ENCODE assay signal across 26 mouse cellular contexts in genomic region chr3:87783282-87784023, GRCm38 (mm10). TPM values are rescaled to one million over a fixed set of nuclear protein-coding genes. Genes with fewer than 3 reads are reported as not detected.
A peak's percentile ranks its signal among the peaks of the same experiment; 100 is the strongest.
DNase-seq lines count a peak whose midpoint lies in the region; ATAC-seq and TF ChIP-seq lines count a peak whose summit lies in the region.
"Had no signal": no experiment of that assay in that cellular context is flagged by ENCODE, and none has a peak within 500 bp of the region (broad histone marks: within the 10 kb centered on the region; RNA-seq: fewer than 3 reads in every experiment).

No protein-coding gene starts in this region.

- 0 out of 2 replicates have a peak, but pooled peaks have one; percentile 24 for ATAC-seq in cerebellum, adult (ENCODE audit: insufficient number of reproducible peaks, low FRiP score, low TSS enrichment)
- peak; percentile 65 for ATAC-seq in kidney, embryonic 16.5 days (ENCODE audit: low FRiP score, low TSS enrichment)
- ATAC-seq in midbrain, embryonic 16.5 days: no peak
- ATAC-seq in stomach, embryonic 16.5 days (ENCODE audit: insufficient read depth, low FRiP score): no peak
- ATAC-seq in forebrain, embryonic 16.5 days: no peak
- ATAC-seq: activated CD4-positive, CD25-positive, alpha-beta regulatory T cell, adult 4 months; forebrain, postnatal 0 days; inflammation-experienced regulatory T-cells, adult 6 months; liver, postnatal 0 days had no signal

- no peak for DNase-seq in cerebellum, adult 2 months
- no peak for DNase-seq in kidney, postnatal 14 days
- no peak for DNase-seq in midbrain, embryonic 10.5 days (ENCODE audit: low spot score)
- DNase-seq: adrenal gland, adult 8-10 months; cerebellum, adult 18-20 months; cerebellum, postnatal 25 days; forebrain, postnatal 0 days; gastrocnemius, postnatal 14 days; heart, adult 18-20 months; kidney, adult 9 months; liver, postnatal 0 days; thymus, postnatal 14 days had no signal

- no peak overlapping the region for H3K4me3 ChIP-seq in cerebellum, adult 2 months (replicated peaks; ENCODE audit: insufficient read depth, low read depth, low read length)
- no peak overlapping the region for H3K4me3 ChIP-seq in kidney, embryonic 16.5 days (ENCODE audit: low read length)
- no peak overlapping the region for H3K4me3 ChIP-seq in midbrain, embryonic 10.5 days
- no peak overlapping the region for H3K4me3 ChIP-seq in midbrain, embryonic 16.5 days (ENCODE audit: low read depth, low read length)
- no peak overlapping the region for H3K4me3 ChIP-seq in stomach, embryonic 16.5 days (replicated peaks; ENCODE audit: low read length)
- H3K4me3 ChIP-seq in forebrain, embryonic 16.5 days (replicated peaks; ENCODE audit: low read length): no peak overlapping the region
- H3K4me3 ChIP-seq: heart, embryonic 13.5 days; hindbrain, embryonic 13.5 days; layer of hippocampus, adult 2 months; limb, embryonic 12.5 days had no signal

- no peak overlapping the region for H3K27ac ChIP-seq in cerebellum, adult 2 months (ENCODE audit: insufficient read depth, low read length)
- H3K27ac ChIP-seq in kidney, embryonic 16.5 days (ENCODE audit: low read length): peak overlapping the region; percentile 43; the same call in 1 of the 2 replicates
- peak overlapping the region; percentile 23 for H3K27ac ChIP-seq in midbrain, embryonic 10.5 days (replicated peaks)
- H3K27ac ChIP-seq in midbrain, embryonic 16.5 days (ENCODE audit: low read length): no peak overlapping the region
- no peak overlapping the region for H3K27ac ChIP-seq in stomach, embryonic 16.5 days (ENCODE audit: low read length)
- H3K27ac ChIP-seq in forebrain, embryonic 16.5 days (ENCODE audit: low read length): no peak overlapping the region
- H3K27ac ChIP-seq: heart, embryonic 13.5 days; hindbrain, embryonic 13.5 days; layer of hippocampus, adult 2 months; limb, embryonic 12.5 days; macrophage had no signal

- no peaks in the 10 kb centered on the region for H3K9me3 ChIP-seq in kidney, embryonic 16.5 days (ENCODE audit: low read length)
- no peaks in the 10 kb centered on the region for H3K9me3 ChIP-seq in midbrain, embryonic 10.5 days (replicated peaks)
- H3K9me3 ChIP-seq in midbrain, embryonic 16.5 days (replicated peaks; ENCODE audit: control insufficient read depth, low read length, poor library complexity, severe bottlenecking): no peaks in the 10 kb centered on the region
- H3K9me3 ChIP-seq in stomach, embryonic 16.5 days (replicated peaks; ENCODE audit: control insufficient read depth, low read length): no peaks in the 10 kb centered on the region
- H3K9me3 ChIP-seq in forebrain, embryonic 16.5 days (ENCODE audit: control insufficient read depth, low read length): no peaks in the 10 kb centered on the region
- H3K9me3 ChIP-seq: heart, embryonic 13.5 days; hindbrain, embryonic 13.5 days; limb, embryonic 12.5 days had no signal

- no peaks in the 10 kb centered on the region for H3K27me3 ChIP-seq in cerebellum, adult 2 months (ENCODE audit: control insufficient read depth, insufficient read depth, low read length)
- peaks cover 9% of the 10 kb centered on the region; the same call in 1 of the 2 replicates for H3K27me3 ChIP-seq in kidney, embryonic 16.5 days (ENCODE audit: insufficient read depth, low read length)
- peaks cover 27% of the 10 kb centered on the region for H3K27me3 ChIP-seq in midbrain, embryonic 10.5 days (ENCODE audit: low read depth, poor library complexity, severe bottlenecking)
- H3K27me3 ChIP-seq in midbrain, embryonic 16.5 days (ENCODE audit: control insufficient read depth, insufficient read depth, low read depth, low read length): no peaks in the 10 kb centered on the region
- 0 out of 2 replicates have a peak, but pooled peaks cover 2% of the 10 kb centered on the region for H3K27me3 ChIP-seq in stomach, embryonic 16.5 days (ENCODE audit: control insufficient read depth, insufficient read depth, low read length)
- H3K27me3 ChIP-seq in forebrain, embryonic 16.5 days (replicated peaks; ENCODE audit: control insufficient read depth, insufficient read depth, low read length): no peaks in the 10 kb centered on the region

- H3K4me1 ChIP-seq in cerebellum, adult 2 months (ENCODE audit: control insufficient read depth, insufficient read depth, low read length): no peaks in the 10 kb centered on the region
- peaks cover 20% of the 10 kb centered on the region for H3K4me1 ChIP-seq in kidney, embryonic 16.5 days (ENCODE audit: insufficient read depth, low read length)
- H3K4me1 ChIP-seq in midbrain, embryonic 10.5 days: peaks cover 26% of the 10 kb centered on the region
- no peaks in the 10 kb centered on the region; the same call in 1 of the 2 replicates for H3K4me1 ChIP-seq in midbrain, embryonic 16.5 days (ENCODE audit: control insufficient read depth, insufficient read depth, low read length)
- no peaks in the 10 kb centered on the region; the same call in 1 of the 2 replicates for H3K4me1 ChIP-seq in stomach, embryonic 16.5 days (ENCODE audit: control insufficient read depth, insufficient read depth, low read length)
- no peaks in the 10 kb centered on the region for H3K4me1 ChIP-seq in forebrain, embryonic 16.5 days (replicated peaks; ENCODE audit: control insufficient read depth, insufficient read depth, low read length)

- TF ChIP-seq POLR2A in cerebellum, adult 2 months (IDR thresholded peaks at IDR 0.05; ENCODE audit: borderline replicate concordance, insufficient read depth, low read length): no peak

- 84% methylated on average over 25 of the region's 25 CpGs for WGBS in cerebellum, adult 2 months
- 69% methylated on average over 25 of the region's 25 CpGs for WGBS in kidney, embryonic 16.5 days
- WGBS in midbrain, embryonic 10.5 days: 88% methylated on average over 25 of the region's 25 CpGs
- WGBS in midbrain, embryonic 16.5 days: 84% methylated on average over 25 of the region's 25 CpGs
- 78% methylated on average over 25 of the region's 25 CpGs for WGBS in stomach, embryonic 16.5 days
- WGBS in forebrain, embryonic 16.5 days: 87% methylated on average over 25 of the region's 25 CpGs

- TF ChIP-seq CTCF in cerebellum, adult 2 months (IDR thresholded peaks at IDR 0.05; ENCODE audit: borderline replicate concordance, insufficient read depth, low read depth, low read length): no peak

- no peak overlapping the region for H3K4me2 ChIP-seq in kidney, embryonic 16.5 days (replicated peaks; ENCODE audit: low read depth, low read length)
- no peak overlapping the region for H3K4me2 ChIP-seq in midbrain, embryonic 16.5 days (ENCODE audit: low read length)
- H3K4me2 ChIP-seq in stomach, embryonic 16.5 days (ENCODE audit: low read depth, low read length): no peak overlapping the region
- H3K4me2 ChIP-seq in forebrain, embryonic 16.5 days (ENCODE audit: low read length): no peak overlapping the region
- H3K4me2 ChIP-seq: heart, embryonic 13.5 days; hindbrain, embryonic 13.5 days; limb, embryonic 12.5 days; liver, embryonic 11.5 days; midbrain, embryonic 11.5 days had no signal

- H3K9ac ChIP-seq in kidney, embryonic 16.5 days (replicated peaks; ENCODE audit: low read length): no peak overlapping the region
- H3K9ac ChIP-seq in midbrain, embryonic 16.5 days (ENCODE audit: low read depth, low read length): no peak overlapping the region
- 0 out of 2 replicates have a peak overlapping the region, but pooled peaks have one; percentile 9 for H3K9ac ChIP-seq in stomach, embryonic 16.5 days (ENCODE audit: low read length)
- H3K9ac ChIP-seq in forebrain, embryonic 16.5 days (replicated peaks; ENCODE audit: low read depth, low read length): no peak overlapping the region
- H3K9ac ChIP-seq: forebrain, postnatal 0 days; heart, embryonic 13.5 days; hindbrain, embryonic 13.5 days; limb, embryonic 12.5 days; liver, postnatal 0 days had no signal

- H3K36me3 ChIP-seq in kidney, embryonic 16.5 days (ENCODE audit: insufficient read depth, low read length): no peaks in the 10 kb centered on the region
- no peaks in the 10 kb centered on the region for H3K36me3 ChIP-seq in midbrain, embryonic 10.5 days
- no peaks in the 10 kb centered on the region for H3K36me3 ChIP-seq in midbrain, embryonic 16.5 days (ENCODE audit: control insufficient read depth, insufficient read depth, low read length)
- no peaks in the 10 kb centered on the region for H3K36me3 ChIP-seq in stomach, embryonic 16.5 days (ENCODE audit: control insufficient read depth, insufficient read depth, low read length)
- H3K36me3 ChIP-seq in forebrain, embryonic 16.5 days (ENCODE audit: control insufficient read depth, insufficient read depth): no peaks in the 10 kb centered on the region
- H3K36me3 ChIP-seq: heart, embryonic 13.5 days; hindbrain, embryonic 13.5 days; limb, embryonic 12.5 days had no signal

RNA-seq across cellular contexts. Expression of gene Ntrk1, which starts 11.5 kb away (rescaled TPM):
- 2.5 and 2.8 TPM in 2 replicates for polyA plus RNA-seq in cerebellum, adult 2 months (2012; rRNA removed)
- 6.1 and 6.4 TPM in 2 replicates for polyA plus RNA-seq in kidney, embryonic 16.5 days (2015; fragmentation: Nextera tagmentation; extraction: Ambion mirVana)
- polyA plus RNA-seq in midbrain, embryonic 10.5 days (2016; fragmentation: Nextera tagmentation; extraction: Ambion mirVana): 4.9 and 5.1 TPM in 2 replicates
- polyA plus RNA-seq in midbrain, embryonic 16.5 days (2015; fragmentation: Nextera tagmentation; extraction: Ambion mirVana): 1.3 and 1.4 TPM in 2 replicates
- 1.4 and 2.0 TPM in 2 replicates for polyA plus RNA-seq in stomach, embryonic 16.5 days (2015; fragmentation: Nextera tagmentation; extraction: Ambion mirVana)
- 1.1 and 2.1 TPM in 2 replicates for polyA plus RNA-seq in forebrain, embryonic 16.5 days (2015; fragmentation: Nextera tagmentation; extraction: Ambion mirVana)
- polyA plus RNA-seq: activated CD4-positive, CD25-positive, alpha-beta regulatory T cell, adult 4 months; macrophage had no signal

RNA-seq across cellular contexts. Expression of gene Insrr, which starts 13.3 kb away (rescaled TPM):
- polyA plus RNA-seq in cerebellum, adult 2 months (2012; rRNA removed): 1.3 and 1.4 TPM in 2 replicates
- 2.7 and 2.8 TPM in 2 replicates for polyA plus RNA-seq in kidney, embryonic 16.5 days (2015; fragmentation: Nextera tagmentation; extraction: Ambion mirVana)
- 0.78 and 0.89 TPM in 2 replicates for polyA plus RNA-seq in midbrain, embryonic 10.5 days (2016; fragmentation: Nextera tagmentation; extraction: Ambion mirVana)
- polyA plus RNA-seq in midbrain, embryonic 16.5 days (2015; fragmentation: Nextera tagmentation; extraction: Ambion mirVana): 0.43 and 0.86 TPM in 2 replicates
- polyA plus RNA-seq in stomach, embryonic 16.5 days (2015; fragmentation: Nextera tagmentation; extraction: Ambion mirVana): 0.41 and 0.50 TPM in 2 replicates
- polyA plus RNA-seq in forebrain, embryonic 16.5 days (2015; fragmentation: Nextera tagmentation; extraction: Ambion mirVana): 0.52 and 0.57 TPM in 2 replicates
- polyA plus RNA-seq: liver, postnatal 0 days; macrophage had no signal

RNA-seq across cellular contexts. Expression of gene Lrrc71, which starts 35.0 kb away (rescaled TPM):
- polyA plus RNA-seq in cerebellum, adult 2 months (2012; rRNA removed): 0.47 and 0.70 TPM in 2 replicates
- polyA plus RNA-seq in kidney, embryonic 16.5 days (2015; fragmentation: Nextera tagmentation; extraction: Ambion mirVana): 0.87 and 0.89 TPM in 2 replicates
- polyA plus RNA-seq in midbrain, embryonic 10.5 days (2016; fragmentation: Nextera tagmentation; extraction: Ambion mirVana): 0.39 and 0.51 TPM in 2 replicates
- polyA plus RNA-seq in midbrain, embryonic 16.5 days (2015; fragmentation: Nextera tagmentation; extraction: Ambion mirVana): 1.3 TPM in 2 replicates
- polyA plus RNA-seq in stomach, embryonic 16.5 days (2015; fragmentation: Nextera tagmentation; extraction: Ambion mirVana): 0.63 and 1.0 TPM in 2 replicates
- 0.71 and 0.92 TPM in 2 replicates for polyA plus RNA-seq in forebrain, embryonic 16.5 days (2015; fragmentation: Nextera tagmentation; extraction: Ambion mirVana)
- polyA plus RNA-seq: heart, embryonic 13.5 days had no signal

RNA-seq across cellular contexts. Expression of gene Pear1, which starts 40.7 kb away (rescaled TPM):
- polyA plus RNA-seq in cerebellum, adult 2 months (2012; rRNA removed): 7.4 and 8.5 TPM in 2 replicates
- polyA plus RNA-seq in kidney, embryonic 16.5 days (2015; fragmentation: Nextera tagmentation; extraction: Ambion mirVana): 60.2 and 62.9 TPM in 2 replicates
- 12.3 and 14.7 TPM in 2 replicates for polyA plus RNA-seq in midbrain, embryonic 10.5 days (2016; fragmentation: Nextera tagmentation; extraction: Ambion mirVana)
- 6.6 and 6.7 TPM in 2 replicates for polyA plus RNA-seq in midbrain, embryonic 16.5 days (2015; fragmentation: Nextera tagmentation; extraction: Ambion mirVana)
- 22.6 and 25.5 TPM in 2 replicates for polyA plus RNA-seq in stomach, embryonic 16.5 days (2015; fragmentation: Nextera tagmentation; extraction: Ambion mirVana)
- polyA plus RNA-seq in forebrain, embryonic 16.5 days (2015; fragmentation: Nextera tagmentation; extraction: Ambion mirVana): 6.9 and 7.4 TPM in 2 replicates

Comparison
In these comparisons a context has a peak if more than half of its experiments do, and no peak if none do; other contexts are left out.
1. H3K27ac ChIP-seq: peak in kidney, embryonic 16.5 days (single experiment) and midbrain, embryonic 10.5 days (single experiment); none in cerebellum, adult 2 months (single experiment), midbrain, embryonic 16.5 days (single experiment), stomach, embryonic 16.5 days (single experiment) and forebrain, embryonic 16.5 days (single experiment).
2. ATAC-seq: peak in cerebellum, adult (single experiment) and kidney, embryonic 16.5 days (single experiment); none in midbrain, embryonic 16.5 days (single experiment), stomach, embryonic 16.5 days (single experiment) and forebrain, embryonic 16.5 days (single experiment).